Mouse (Mus musculus) heart, postnatal 4 days (tissue): Measurements from ENCODE around the gene Thada. TPM values are rescaled to one million over a fixed set of nuclear protein-coding genes. Genes with fewer than 3 reads are reported as not detected.

Experiments
- DNase-seq: peaks from one replicate; pipeline ENCODE4 v3.0.0; 2021
- total RNA-seq, 2 experiments: library from RNA; stranded (reverse); gene quantifications; 2 replicates each; pipeline ENCODE4 v1.2.3; 2021

The Thada gene
- total RNA-seq, 2 experiments from 2014 or later = 12.8 to 16.2 TPM

DNA sequence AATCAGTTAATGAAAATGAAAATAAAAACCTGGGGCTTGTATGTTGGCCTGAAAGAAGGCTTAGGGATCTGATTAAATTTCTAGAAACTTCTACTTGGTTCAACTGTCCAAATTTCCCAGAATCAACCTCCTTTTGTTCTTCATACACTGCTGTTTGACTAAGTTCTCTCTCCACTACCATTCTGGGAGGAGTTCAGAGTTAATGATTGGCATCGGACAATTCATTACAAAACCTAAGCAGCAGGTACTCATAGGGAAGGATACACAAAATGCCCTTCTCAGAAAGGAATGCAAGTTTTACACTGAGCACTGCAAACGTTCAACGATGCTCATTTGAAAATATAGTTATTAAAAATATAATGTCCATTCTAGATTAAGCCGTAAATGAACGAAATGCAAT lies 179.5 kb downstream of the Thada start:
- no peak for DNase-seq

DNA sequence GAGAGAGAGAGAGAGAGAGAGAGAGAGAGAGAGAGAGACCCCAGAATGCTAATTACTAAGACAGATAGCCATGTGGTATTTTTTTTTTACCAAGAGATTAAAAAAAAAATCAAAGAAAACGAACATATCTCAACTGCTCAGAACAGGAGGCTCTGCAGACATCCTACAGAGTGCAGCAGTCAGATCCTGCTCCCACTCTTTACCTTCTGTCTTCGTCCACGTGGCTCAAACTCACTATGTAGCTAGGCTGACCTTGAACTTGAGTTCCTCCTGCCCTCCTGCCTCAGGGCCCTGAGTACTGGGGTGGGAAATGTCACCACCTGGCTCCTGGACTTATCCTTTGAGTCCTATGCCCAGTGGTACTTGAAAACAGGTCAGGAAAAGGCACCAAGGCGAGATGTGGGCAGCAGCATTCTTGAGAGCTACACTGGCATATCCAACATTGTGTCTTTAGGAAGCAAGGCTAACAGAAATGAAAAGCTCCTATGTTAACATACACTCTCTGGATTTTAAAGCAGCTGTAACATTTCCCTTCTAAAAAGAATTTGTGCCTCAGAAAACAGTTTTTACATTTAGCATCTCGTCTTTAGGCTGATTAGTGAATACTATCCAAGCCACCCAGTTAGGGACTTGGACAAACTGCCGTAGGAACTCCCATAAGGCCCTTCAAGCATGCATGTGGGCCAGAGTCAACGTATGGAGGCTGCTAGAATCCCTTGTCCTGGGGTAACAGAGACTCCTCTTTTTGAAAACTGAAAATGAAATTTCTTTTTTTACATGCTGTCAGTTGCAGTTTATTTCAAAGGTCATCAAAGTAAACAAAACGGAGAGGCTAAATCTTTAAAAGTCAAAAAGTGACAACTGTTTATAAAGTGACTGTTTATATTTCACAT lies 183.4 kb downstream of the Thada start:
- no peak for DNase-seq

DNA sequence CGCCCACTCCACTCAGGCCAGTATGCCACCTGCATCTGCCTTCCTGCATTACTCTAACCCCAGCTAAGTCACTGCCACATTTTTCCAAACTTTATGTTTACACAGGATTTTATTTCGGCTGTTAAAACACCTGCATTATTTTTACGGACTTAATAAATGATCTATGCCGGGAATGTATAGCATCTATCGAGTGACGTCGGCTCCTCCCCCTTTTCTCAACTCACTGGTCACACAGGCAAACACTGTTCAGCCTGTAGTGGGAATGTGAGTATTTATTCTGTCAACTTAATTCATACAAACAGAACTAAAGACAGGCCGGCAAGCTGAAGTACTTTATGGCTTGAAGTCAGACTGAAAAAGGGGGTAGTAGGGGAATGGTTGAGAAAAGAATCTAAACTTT lies 187.0 kb downstream of the Thada start:
- DNase-seq = no peak

DNA sequence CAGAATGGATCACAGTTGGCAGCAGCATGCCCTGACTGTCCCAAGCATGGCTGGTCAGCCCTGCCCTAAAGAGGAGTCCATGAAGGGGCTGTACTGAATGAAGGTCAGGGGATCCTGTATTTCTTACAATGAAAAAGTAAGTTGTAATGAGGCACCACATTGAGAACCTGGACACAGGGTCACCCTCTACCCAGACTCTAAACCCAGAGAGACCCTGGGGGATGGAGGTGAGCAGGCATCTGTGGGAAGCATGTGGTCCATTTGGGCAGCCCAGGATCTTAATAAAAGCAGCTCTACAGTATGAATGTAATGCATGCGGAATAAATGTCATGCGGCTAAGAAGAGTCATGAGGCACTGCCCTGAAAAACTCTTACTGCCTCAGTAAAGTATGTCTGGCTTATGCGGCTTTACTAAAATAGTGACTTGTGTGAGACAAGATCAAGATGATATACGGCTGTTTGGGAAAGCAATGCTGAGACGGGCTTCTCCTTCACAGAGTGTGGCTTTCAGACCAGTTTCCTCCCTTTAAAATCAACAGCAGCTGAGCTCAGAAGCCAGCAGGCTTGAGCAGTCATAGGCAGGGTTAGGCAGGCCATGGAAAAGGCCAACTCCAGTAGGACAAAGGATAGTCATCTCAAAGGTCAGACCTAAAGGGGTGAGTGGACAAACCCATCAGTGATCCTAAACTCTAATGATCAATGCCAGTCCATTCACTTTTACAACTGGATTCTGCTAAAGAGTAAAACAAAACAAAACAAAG lies 187.6 kb downstream of the Thada start:
- no peak for DNase-seq

DNA sequence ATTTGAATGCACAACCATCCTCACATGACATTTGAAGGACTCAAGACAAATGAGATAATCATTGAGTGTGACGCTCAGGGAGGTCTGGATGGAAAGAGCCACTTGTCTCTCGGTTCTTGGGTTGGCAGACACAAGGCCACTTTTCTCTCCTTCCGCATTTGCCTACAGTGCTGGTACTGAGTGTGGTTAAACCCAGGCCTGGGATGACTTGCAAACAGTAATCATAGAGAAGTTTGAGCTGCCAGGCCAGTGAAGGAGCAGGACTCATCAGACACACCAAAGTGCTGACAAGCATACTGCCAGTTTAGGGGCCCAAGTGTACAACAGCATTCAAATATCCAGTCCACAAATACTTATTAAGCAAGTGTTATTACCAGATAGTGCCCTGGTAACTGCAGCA lies 191.0 kb downstream of the Thada start:
- peak; percentile 38 for DNase-seq

DNA sequence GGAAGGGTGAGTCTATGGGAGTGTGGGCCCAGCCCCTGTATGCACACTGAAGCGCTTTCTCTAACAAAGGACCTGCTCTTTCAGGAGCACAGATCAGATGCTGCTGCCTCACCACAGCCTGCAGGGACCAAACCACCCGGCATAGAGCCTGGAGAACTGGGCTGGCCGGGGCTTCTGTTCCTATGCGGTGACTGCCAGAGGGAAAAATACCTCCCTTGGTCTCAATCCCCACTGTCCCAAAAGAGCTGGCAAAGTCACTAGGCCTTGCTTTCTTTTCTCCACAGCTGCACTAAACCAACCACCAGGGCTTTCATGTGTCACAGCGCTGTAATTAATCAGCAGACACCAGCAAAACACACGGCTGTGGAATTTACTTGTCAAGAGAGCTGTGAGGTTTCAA lies 191.8 kb downstream of the Thada start:
- DNase-seq = peak; percentile 37

DNA sequence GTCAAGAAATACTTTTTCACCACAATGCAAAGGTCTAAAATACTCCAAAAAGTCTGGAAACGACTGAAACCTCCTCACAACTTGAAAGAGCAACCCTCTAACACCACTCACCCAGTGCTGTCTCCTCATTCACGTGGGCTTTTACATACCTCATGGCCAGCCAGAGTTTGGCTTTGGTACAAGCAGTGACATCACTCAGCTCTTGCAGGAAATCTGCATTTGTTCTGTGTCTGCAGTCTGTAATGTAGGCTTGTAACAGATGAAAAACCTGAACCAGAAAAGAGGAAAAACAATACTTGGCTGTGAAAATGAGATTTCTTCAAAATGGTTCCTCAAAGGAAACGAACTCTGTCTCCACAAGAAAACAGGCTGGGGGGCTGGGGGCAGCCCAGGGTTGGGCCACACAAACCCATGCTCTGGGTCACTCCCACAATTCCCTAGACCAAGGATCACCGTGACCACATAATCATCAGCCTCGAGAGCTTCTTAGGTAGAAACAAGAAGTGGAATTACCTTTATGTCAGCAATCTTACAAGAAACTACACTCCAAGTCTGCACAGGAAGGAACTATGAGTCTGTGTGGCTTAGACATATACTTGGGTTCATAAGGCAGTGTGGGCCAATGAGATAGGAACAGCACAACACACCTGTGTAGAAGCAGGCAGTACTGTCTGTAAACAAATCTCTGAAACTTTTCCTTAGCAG lies 193.3 kb downstream of the Thada start:
- DNase-seq = peak; percentile 78

DNA sequence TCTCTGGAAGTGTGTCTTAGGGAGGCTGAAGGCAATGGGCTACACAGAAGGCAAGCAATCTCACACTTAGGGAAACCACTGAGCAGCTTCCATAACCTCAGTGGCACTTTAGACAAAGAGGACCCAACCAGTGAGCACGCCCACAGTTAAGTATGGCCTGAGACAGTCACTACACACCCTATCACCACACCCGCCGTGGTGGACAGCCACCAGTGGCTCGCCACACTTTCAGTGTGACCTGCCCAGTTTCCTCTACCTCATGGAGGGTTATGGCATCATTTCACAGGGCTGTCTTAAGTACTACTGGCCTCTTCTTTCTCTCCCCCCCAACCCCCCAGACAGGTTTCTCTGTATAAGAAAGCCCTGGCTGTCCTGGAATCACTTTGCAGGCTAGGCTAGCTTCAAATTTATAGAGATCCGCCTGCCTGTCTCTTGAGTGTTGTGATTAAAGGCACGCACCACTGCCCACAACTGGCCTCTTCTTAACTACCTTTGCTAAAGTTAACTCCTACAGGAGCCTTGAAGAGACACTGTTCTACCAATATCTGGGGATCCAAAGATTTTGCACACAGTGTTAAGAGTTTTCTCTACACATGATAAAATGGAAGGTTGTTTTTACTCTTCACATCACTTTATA lies 194.3 kb downstream of the Thada start:
- DNase-seq = no peak

DNA sequence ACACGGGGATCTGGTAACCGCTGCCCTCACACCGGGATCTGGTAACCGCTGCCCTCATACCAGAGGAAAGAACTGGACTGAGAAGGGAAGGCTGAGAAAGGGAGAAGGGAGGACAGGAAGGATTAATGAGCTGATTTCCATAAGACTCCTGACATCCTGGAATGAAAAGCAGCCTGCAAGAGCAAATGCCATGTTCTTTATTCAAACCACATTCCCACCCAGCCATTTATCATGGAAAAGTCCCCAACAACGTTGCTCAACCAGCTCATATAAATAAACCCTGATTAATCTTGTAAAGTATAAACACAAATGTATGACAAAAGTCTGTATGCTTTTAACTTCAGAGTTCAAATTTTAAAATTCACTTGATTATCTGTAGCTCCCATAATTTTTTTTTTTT lies 196.3 kb downstream of the Thada start:
- DNase-seq = no peak

DNA sequence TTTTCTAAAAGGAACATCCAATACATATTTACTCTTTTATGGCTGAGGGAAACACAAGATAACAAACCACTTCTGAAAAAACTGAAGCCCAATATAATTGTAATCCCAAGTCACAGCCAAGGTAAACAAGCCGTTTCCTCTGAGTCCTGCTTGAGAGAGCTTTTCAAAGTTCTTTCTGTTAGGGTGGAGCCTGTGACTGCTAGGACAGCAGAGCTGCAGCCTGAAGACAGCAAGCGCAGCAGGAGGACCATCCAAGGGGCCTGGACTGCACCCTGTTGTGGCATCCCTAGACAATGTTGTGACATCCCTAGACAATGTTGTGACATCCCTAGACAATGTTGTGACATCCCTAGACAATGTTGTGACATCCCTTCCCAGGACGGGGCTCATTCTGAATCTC lies 197.6 kb downstream of the Thada start:
- DNase-seq = no peak

DNA sequence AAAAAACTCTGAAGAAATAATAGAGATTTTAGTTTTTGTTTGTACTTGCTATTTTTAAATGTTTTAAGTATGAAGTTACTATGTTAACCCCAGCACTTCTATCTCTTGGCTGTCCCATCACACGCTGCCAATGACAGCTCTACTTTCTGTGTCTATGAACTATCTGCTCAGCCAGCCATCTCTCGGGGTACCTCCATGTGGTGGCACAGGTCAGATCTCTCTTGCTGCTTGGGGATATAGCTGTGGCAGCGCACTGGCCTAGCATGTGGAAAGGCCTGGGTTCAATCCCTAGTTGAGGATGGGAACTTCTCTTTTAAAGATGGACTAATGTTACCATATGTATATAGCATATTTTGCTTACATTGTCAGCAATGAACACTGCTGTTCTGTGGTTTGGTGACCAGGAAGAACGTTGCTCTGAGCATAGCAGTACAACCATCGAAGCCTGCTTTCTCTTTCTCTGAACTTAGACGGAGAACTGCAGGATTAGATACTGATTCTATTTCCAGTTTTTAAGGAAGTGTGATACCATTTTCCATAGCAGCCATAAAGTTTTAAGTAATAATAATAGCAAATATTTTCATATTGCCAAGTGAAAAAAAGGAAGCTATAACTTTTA lies 198.4 kb downstream of the Thada start:
- DNase-seq = no peak

DNA sequence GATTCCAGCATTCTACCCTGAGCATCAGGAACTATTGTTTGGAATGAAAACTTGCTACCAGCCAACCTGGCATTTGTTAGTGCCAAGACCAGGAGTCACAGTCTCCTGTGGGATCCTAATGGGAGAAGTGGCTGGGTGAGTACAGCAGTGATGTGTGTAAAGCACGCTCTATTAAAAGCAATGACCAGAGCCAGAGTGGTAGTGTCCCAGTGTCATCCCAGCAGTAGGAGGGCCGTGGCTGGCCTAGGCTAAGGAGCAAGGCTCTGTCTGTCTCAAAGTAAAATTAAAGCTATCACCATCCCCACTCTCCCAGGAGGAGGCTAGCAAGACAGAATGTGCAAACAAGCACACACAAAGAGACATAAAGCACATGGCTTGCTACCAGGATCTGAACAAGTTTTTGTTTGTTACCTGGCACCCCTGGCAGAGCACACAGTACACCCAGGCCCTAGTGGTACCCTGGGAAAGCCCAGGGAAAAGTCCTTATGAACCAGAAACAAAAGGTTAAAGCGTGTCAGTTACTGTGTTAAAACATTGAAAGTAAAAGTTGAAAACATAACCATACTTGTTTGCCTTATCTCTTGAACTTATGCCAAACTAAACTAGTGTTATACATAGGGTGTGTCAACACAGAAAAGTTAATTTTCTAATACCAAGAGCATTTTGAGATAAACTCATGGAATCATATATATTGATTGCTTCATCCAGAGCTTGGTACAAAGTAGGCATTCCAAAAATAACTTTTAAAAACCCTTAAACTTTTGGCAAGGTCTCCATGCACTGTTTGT lies 199.7 kb downstream of the Thada start:
- no peak for DNase-seq

DNA sequence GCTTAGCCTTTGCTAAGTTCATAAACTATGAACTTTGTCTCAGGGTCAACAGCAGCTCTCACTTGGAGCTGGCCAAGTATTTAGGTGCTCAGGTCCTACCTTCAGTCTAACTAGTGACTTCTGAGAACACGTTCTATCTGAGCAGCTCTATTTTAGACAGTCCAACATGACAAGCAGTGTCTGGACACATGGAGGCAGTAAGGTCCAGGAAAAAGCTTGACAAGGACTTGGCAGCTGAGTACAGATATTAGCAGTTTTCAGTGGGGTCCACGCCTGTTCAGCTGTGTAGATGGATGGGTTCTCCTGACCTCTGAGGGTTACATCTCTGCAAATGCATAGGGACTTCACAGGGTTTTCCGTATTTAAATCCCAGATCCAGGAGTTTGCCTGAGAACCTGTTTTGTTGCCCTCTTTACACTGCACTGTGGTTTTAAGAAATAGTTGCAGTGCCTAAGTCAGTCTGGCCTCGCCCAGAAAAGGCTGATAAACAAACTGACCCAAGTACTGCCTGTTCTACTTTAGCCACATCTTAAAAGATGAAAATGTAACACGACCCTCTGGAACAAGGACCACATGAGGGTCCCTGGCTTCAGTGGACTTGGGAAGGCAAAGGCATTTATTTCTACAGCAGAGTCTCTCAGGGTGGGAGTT lies 200.4 kb downstream of the Thada start:
- DNase-seq = no peak

DNA sequence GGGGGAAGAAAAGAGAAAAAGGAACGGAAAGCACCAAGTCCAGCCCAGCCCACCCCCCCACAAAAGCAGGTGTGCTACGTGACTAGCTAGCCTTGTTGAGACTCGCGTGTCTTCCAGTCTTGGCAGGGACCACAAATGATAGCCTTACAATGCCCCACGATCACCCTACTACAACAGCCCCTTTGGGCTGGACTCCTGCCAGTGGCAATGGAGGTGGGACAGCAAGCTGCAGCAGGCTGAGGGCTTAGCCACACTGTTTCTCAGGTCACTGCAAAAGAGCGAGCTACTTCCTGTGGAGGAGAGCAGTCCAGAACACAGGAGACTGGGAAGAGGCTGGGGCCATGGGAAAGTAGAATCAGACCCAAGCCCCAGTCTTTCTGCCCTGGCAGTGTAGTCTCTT lies 201.7 kb downstream of the Thada start:
- peak; percentile 56 for DNase-seq

DNA sequence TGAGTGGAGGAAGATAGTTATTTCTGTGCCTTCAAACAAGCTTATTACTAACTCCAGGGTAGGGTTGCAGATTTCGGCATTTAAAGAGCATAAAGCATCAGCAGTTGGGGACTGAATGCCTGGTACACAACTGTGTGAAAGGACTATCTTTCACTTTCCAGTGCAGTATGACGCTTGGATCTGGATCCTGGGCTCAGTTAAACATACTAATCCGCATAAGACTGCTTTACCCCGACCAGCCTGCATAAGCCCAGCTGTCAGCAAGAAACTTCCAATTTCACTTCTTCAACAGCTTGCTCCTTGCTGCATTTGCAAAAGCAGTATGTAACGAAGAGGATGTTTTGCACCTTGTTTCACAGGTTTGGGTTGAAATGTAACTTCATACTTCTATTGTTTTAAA lies 202.4 kb downstream of the Thada start:
- DNase-seq = no peak

DNA sequence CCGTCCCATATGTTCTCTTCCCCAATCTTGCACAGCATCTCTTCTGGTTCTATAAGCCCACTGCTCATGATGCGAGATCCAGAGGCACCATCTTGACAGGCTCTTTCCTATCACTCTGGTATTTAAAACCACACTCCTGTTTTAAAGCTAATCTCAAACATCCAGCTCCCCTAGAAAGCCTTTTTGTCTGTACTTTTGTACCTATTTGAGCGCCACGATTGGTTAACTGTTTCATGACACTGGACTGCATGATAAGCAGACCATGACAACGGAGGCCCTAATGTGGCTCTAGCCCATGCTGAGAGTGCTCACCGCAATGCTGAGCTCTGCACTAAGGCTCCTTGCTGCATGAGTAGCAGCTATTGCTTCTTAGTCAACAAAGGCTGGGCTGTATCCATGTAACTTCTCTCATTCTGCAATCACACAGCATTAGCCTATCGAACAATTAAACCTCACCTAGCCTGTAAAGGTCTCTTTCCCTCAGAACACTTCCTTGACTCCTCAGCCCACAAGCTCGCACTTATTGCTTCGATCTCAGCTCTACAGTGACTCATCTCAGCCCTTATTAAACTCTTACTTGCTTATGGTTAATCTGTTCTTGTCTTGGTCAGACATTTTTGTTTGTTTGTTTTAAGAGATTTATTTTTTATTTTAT lies 203.6 kb downstream of the Thada start:
- DNase-seq = no peak

DNA sequence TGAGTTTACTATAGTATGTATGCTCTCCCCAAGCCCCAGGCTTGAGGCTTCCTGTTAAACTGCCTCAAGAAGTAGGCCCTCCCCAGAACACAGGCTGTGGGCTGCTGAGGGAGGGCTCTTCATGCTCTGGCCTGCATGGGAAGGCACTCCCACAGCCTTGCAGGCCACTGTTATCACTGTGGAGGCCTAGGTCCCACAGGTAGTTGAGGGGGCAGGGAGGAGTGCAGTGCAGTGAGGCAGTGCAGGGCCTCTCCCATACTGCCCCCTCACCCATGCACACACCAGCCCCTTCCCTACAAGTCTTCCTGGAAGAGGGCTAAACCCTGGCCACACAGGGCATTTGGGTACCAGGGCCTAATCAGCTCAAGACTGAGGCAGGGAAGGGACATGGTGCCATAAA lies 205.0 kb downstream of the Thada start:
- no peak for DNase-seq

DNA sequence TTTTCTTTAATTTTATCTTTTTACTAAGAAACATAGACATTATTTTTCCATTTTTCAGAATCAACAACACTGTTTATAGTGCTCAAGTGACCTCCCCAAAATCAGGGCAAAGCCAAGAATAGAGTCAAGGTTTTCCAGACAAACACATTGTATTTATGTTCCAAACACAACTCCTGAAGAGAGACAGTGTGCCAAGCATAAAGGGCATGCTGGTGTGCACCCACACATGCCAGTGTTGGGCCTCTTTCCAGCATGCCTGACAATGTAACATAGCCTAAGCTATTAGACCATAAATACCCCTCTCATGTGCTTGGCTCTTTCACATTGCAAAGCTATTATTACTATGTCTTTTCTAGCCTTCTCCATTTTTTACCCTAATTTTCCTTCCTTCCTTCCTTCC lies 205.8 kb downstream of the Thada start:
- DNase-seq = no peak

DNA sequence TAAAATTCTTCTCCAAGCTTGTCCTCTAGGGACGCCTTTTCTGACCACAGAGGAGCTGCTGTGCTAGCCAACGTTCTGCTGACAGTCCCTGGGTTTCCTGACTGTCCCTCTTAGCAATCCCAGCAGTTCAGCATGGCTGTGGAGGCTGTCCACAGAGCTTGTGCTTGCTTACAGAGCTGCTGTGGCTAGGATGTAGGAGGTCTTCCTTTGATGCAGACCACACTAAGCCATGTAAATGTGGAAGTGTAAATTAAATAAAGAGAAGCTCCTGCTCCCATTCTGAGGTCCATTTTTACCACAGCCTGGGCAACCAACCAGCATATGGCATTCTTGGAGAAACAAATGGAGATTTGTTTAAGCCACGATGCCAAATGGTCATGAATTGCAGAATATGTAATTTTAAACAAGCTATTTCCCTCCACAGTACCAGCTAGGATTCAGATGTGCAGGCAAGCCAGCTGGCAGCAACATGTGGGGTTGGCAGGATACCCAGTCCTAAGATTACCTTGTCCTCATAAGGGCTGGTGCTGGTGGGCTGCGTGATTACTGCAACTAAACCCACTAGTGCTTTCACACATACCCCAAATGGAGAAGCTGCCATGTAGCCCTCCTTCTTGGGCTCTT lies 207.3 kb downstream of the Thada start:
- DNase-seq = peak; percentile 66
